Mouse (Mus musculus) testis, postnatal 10 days (tissue): ENCODE measurements around the gene Grik4.

Source experiments
- DNase-seq: peaks from one replicate; pipeline ENCODE4 v3.0.0; 2021; ENCODE audit warnings: low spot score

Gene Grik4

GRCm38 (mm10) chr9:42573180-42573579 lies 371.1 kb downstream of the Grik4 start:
- DNase-seq, result peak; percentile 80

DNA sequence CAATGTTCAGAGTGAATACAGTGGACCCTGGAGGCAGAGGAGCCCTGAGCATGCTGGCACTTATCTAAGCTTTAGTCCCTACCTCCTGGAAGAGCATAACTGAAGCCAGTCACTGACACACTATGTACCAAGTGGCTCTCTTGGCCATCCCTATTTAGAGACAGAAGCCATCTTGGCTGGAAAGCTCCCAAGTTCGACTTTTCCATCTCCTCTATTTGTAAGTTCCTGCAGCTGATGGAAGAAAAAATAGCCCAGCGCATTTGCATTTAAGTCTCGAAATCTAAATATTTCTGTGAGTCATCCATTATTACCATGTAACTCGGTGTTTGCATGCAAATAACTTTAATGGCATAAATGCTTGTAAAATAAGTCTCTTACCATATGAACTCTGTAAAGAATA lies 378.4 kb downstream of the Grik4 start:
- DNase-seq, result no peak

DNA sequence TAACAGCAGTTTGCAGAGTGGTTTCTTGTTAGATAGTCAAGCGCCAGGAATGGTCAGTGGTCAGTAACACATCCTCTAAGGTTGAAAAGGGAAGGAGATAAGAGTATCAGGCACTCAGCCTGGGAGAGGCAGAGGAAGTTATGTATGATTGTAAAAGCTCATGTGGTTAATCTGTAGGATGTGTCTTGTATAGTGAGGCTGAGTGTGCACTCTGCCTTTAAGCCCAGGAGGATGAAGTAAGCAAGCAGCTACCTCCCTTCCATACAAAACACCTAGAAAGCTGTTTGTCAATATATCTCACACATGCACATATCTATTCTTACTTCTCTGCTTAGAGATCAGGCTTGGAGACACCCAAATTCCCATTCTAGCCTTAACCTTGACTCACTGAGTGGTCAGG lies 389.1 kb downstream of the Grik4 start:
- no peak for DNase-seq

- peak; percentile 94 for DNase-seq
Measured at GRCm38 (mm10) chr9:42550116-42550515, 394.2 kb downstream of the Grik4 start.

DNA sequence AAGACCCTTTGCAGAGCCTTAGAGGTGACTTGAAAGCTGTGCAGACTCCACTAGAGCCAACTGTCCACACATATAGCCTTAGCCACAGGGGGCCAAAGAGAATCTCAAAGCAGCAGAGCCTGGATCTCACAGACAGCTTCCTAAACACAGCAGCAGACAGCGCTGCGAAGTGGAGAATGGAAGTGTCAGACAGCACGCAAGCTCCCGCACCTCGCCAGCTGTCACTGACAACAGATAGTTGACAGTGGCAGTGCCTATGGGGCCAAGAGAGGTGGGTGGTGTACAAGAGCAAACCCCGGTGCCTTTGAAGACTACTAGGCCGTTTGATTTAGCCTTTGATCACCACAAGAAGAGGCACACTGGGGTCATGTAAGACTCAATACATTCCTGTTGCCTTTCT lies 395.3 kb downstream of the Grik4 start:
- no peak for DNase-seq

GRCm38 (mm10) chr9:42544521-42544920 lies 399.8 kb downstream of the Grik4 start:
- DNase-seq, result no peak

DNA sequence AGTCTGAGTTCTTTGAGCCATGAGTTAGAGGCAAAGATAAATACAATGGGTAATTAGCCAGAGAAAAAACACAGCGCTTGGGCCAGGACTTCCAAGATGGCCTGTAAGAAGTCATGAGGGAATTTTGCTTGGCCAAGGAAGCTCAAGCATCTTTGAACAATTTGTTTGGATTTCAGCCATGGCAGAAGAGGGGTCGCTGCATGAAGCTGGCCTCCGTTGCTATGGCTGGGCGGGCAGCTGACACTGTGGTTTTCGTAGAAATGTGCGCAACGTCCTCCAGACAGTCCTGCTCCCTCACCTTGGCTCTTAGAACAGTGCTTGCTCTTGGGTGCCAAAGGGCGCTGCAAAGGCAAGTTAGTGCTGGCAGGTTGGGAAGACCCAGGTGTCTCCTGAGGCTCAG lies 410.8 kb downstream of the Grik4 start:
- no peak for DNase-seq

DNA sequence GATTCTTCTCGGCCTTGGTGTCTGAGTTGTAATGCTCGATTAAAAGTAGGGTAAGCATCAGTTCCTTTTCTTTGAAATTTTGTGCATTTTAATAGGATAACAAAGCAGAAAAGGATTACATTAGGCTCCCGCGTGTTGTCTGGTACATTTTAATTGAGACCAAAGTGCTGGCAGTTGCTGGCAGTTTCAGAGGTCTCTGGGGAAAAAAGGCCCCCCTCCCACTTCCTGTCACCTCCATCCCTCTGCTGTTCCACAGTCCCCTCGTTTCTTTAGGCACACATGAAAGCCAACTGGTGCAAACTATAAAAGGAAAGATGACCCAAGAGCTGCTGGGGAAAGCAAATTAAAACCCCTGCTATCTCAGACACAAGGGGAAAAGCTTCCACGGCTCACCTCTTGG lies 411.3 kb downstream of the Grik4 start:
- no peak for DNase-seq

- no peak for DNase-seq
Measured at GRCm38 (mm10) chr9:42531951-42532350, 412.3 kb downstream of the Grik4 start.

- DNase-seq, result no peak
Measured at GRCm38 (mm10) chr9:42530221-42531152, 413.8 kb downstream of the Grik4 start.

DNA sequence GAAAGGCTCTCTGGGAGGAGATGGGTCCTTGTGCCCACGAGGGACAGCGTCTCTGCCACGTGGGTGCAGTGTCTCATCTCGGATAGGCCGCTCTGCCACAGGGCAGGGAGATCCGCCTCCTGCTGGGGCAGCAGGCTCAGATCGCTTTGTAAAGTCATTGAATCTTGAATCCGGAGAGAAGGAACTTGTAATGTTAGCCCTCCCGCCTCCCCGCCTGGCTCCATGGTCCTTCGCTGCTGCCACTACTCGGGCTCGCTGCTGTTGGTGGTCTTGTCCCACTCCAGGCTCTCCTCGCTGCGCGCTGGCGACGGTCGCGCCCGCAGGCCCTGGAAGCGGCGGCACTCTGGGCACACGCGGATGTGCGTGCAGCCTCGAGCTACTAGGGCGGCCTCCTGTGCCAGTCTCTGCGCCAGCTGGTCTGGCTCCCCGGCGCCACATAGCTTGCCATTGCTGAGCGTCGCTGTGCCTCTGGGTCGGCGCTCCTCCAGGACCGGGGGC lies 423.7 kb downstream of the Grik4 start:
- peak; percentile 52 for DNase-seq

- no peak for DNase-seq
Measured at GRCm38 (mm10) chr9:42518163-42518562, 426.1 kb downstream of the Grik4 start.

GRCm38 (mm10) chr9:42513159-42513558 lies 431.1 kb downstream of the Grik4 start:
- DNase-seq, result no peak

DNA sequence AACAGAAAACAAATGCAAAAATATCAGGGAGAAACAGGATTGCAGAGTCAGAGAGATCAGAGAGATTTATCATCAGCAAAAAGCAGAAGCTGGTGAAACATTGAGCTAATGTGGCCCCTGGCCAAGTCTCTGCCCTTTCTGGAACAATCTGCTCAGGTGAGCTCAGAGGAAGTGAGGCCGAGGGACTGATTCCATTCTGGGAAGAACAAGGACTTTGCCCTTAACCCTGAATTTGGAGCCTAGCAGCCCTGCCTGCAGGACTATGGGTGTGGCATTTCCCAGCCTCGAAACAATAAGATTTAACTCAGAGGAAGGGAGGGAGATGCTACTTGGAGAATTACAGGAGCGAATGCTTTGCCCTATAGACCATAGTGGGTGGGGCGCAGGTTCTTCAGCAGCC lies 432.0 kb downstream of the Grik4 start:
- no peak for DNase-seq

DNA sequence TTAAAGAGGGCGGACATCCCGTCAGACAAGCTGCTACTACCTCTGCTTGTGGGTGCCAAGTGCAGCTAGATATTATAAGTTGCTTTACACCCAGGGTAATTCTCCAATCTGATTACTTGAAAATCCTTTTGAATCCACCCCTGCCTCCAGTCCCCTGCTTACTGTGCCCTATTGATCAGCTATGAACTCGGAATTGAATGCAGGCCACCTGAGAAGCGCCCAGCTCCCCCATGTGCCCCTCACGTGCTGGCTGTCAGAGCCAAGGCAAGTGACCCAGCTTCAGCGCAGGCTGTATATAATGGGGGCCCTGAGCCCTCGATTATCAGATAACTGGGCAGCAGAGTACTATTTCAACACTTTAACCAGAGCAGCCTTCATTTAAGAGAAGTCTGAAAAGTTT lies 436.1 kb downstream of the Grik4 start:
- no peak for DNase-seq

- no peak for DNase-seq
Measured at GRCm38 (mm10) chr9:42507709-42508108, 436.6 kb downstream of the Grik4 start, which contains the start of gene Tbcel. Tbcel (minus strand) TSS chr9:42507809.

DNA sequence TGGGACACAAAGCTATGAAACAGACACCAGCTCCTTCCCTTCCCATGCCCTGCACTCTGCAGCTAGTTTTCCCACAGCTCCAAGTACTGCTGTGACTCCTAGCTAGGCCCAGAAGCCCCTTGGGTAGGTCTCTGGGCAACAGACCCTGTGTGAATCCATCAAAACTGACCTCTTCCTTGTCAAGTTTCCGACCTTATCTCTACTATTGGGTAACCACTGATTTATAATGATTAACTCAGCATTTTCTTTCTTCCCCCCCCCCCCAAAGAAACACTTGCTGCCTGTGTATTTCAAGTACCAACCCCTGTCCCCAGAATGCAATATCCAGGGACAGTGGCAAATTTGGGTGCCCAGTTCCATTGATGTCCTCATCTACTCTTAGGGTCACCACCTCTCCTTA lies 437.3 kb downstream of the Grik4 start:
- DNase-seq, result no peak

- no peak for DNase-seq
Measured at GRCm38 (mm10) chr9:42504971-42505510, 439.3 kb downstream of the Grik4 start.

- DNase-seq, result no peak
Measured at GRCm38 (mm10) chr9:42504559-42504958, 439.7 kb downstream of the Grik4 start.

- DNase-seq, result no peak
Measured at GRCm38 (mm10) chr9:42503709-42504108, 440.6 kb downstream of the Grik4 start.

- DNase-seq, result no peak
Measured at GRCm38 (mm10) chr9:42496296-42496695, 448.0 kb downstream of the Grik4 start.

DNA sequence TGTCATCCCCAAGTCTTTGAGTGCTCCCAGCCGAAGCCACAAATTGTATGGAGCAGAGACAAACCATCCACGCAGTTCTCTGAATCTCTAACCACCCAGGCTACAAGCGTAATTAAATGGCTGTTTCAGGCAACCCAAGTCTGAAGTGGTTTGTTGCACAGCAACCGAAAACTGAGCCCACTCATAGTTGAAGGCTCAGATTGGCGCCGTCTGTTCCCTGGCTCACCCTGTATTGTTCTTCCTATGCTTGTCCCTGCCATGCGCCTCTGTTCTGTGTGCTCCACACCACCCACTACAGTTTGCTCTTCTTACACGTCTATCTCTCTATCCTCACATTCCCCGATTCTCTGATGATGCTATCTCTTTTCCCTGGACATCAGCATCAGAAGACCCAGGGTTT lies 452.5 kb downstream of the Grik4 start:
- DNase-seq, result no peak

DNA sequence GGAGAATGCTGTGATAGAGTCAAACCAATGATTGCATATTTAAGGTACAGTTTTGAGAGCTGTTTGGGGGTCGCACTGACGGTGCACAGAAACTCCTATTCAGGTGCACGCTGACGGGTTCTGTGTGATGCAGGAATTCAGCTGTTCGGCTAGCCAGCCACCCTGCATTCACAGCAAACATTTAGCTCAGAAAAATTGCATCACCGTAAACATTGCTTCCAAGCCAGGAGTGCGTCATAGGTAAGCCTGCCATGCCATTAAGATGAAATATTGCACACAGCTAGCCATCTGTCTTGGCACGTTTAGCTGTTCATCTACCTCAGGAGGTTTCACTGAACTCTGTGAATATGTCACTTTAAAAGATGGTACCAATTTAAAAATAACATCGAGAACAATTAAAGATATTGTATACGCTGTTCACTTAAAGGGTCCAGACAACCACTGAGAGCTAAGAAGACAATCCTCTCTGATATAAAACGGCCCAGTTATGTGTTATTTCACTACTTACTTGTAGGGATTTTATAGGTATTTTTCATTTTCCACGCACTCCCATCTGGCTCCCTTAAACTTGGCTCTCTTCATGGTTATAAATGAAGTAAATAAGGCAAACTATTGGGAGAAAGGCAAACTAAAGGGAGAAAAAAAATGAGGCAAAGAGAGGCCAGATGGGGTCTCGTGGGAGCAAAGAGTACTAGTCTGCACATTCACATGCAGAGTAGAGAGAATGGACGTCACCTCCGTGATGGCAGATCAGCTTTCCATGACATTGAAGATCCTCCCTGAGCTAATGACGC lies 453.5 kb downstream of the Grik4 start:
- no peak for DNase-seq
